Mouse (Mus musculus) ES-Bruce4 (cell line): ENCODE measurements around the gene Haao.

Experiments used
- CTCF ChIP-seq: IDR thresholded peaks from one replicate; pipeline ENCODE4 v1.8.1; 2011; ENCODE audit warnings: low read depth, low read length
- EP300 ChIP-seq: IDR thresholded peaks from 2 replicates; pipeline ENCODE4 v1.6.1; 2011; ENCODE audit warnings: low read depth, low read length; ENCODE audit not compliant: insufficient read depth
- POLR2A ChIP-seq: IDR thresholded peaks from one replicate; pipeline ENCODE4 v1.8.1; 2011; ENCODE audit warnings: low read length; ENCODE audit not compliant: insufficient read depth

DNA sequence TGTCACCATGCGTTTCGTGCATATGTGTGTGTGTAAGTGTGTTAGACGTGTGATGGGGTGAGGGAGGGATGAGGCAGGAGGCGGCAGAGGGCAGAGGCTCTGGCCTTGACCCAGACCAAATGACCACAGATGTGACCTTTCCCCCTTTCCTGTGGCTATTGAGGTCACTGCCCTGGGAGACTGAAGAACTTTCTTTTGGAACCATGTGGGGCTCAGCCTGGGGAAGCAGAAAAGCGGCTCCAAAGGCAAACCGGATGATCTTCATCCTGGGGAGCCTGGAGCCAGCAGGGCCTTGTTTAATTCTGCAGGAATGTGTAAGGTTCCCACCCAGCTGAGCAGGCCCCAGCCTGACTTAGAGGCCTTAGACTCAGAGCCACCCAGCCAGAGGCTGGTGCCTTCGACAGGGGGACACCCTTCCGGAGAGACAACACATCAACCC lies 49.6 kb upstream of the Haao start:
- TF ChIP-seq POLR2A (no peak), EP300 (no peak), CTCF (no peak)
